Mouse (Mus musculus): ENCODE measurements around the gene Olfr798. TPM values are rescaled to one million over a fixed set of nuclear protein-coding genes. Genes with fewer than 3 reads are reported as not detected.

Gene Olfr798
- polyA plus RNA-seq (2014; fragmentation: Nextera tagmentation; extraction: Ambion mirVana): not detected in 2 replicates

- 78% methylated on average over 1 of the region's 1 CpGs for WGBS
- Histone ChIP-seq H3K9me3 (ENCODE audit: control insufficient read depth, low read length) (no peaks in the 10 kb centered on the region), H3K4me3 (ENCODE audit: low read depth, low read length) (no peak within 1 kb of the TSS), H3K27me3 (ENCODE audit: control insufficient read depth, insufficient read depth, low read length) (no peaks in the 10 kb centered on the region), H3K4me2 (no peak within 1 kb of the TSS), H3K4me1 (ENCODE audit: control insufficient read depth, insufficient read depth, low read length) (no peaks in the 10 kb centered on the region), H3K27ac (ENCODE audit: low read depth, low read length) (no peak within 1 kb of the TSS), H3K9ac (ENCODE audit: low read length) (no peak within 1 kb of the TSS), H3K36me3 (ENCODE audit: control insufficient read depth, insufficient read depth, low read length) (no peaks in the 10 kb centered on the region)
- no peak for ATAC-seq (ENCODE audit: low FRiP score)
- DNase-seq (ENCODE audit: low spot score, missing footprints): no peak
These were observed at the start of gene Olfr798 for GRCm38 (mm10) chr10:129627834-129628233. Gene Olfr798, minus strand, starts transcription at chr10:129627934.

GRCm38 (mm10) chr10:129673765-129674164 is 46.0 kb upstream of the Olfr798 start, which contains the start of gene Olfr801:
Gene Olfr801, minus strand, starts transcription at chr10:129673865.
- Histone ChIP-seq H3K9me3 (ENCODE audit: control insufficient read depth, low read length) (no peaks in the 10 kb centered on the region), H3K27me3 (ENCODE audit: control insufficient read depth, insufficient read depth, low read length) (no peaks in the 10 kb centered on the region), H3K27ac (ENCODE audit: low read depth, low read length) (no peak within 1 kb of the TSS), H3K9ac (ENCODE audit: low read length) (no peak within 1 kb of the TSS), H3K4me1 (ENCODE audit: control insufficient read depth, insufficient read depth, low read length) (no peaks in the 10 kb centered on the region), H3K4me2 (no peak within 1 kb of the TSS), H3K4me3 (ENCODE audit: low read depth, low read length) (no peak within 1 kb of the TSS), H3K36me3 (ENCODE audit: control insufficient read depth, insufficient read depth, low read length) (no peaks in the 10 kb centered on the region)
- DNase-seq (ENCODE audit: low spot score, missing footprints): no peak
- WGBS: 79% methylated on average over 1 of the region's 1 CpGs
- ATAC-seq (ENCODE audit: low FRiP score): no peak

GRCm38 (mm10) chr10:129657394-129657793 is 29.7 kb upstream of the Olfr798 start, which contains the start of gene Olfr800:
Gene Olfr800, plus strand, starts transcription at chr10:129657694.
- Histone ChIP-seq H3K27me3 (ENCODE audit: control insufficient read depth, insufficient read depth, low read length) (no peaks in the 10 kb centered on the region), H3K9ac (ENCODE audit: low read length) (no peak within 1 kb of the TSS), H3K27ac (ENCODE audit: low read depth, low read length) (no peak within 1 kb of the TSS), H3K4me2 (no peak within 1 kb of the TSS), H3K4me3 (ENCODE audit: low read depth, low read length) (no peak within 1 kb of the TSS), H3K4me1 (ENCODE audit: control insufficient read depth, insufficient read depth, low read length) (no peaks in the 10 kb centered on the region), H3K36me3 (ENCODE audit: control insufficient read depth, insufficient read depth, low read length) (no peaks in the 10 kb centered on the region), H3K9me3 (ENCODE audit: control insufficient read depth, low read length) (no peaks in the 10 kb centered on the region)
- DNase-seq (ENCODE audit: low spot score, missing footprints): no peak
- ATAC-seq (ENCODE audit: low FRiP score): no peak

- Histone ChIP-seq H3K4me2 (no peak overlapping the region), H3K4me3 (ENCODE audit: low read depth, low read length) (no peak overlapping the region)
These were observed 24.0 kb upstream of the Olfr798 start for GRCm38 (mm10) chr10:129651763-129652162.

GRCm38 (mm10) chr10:129637184-129637583 is 9.4 kb upstream of the Olfr798 start, which contains the start of gene Olfr799:
Gene Olfr799, plus strand, starts transcription at chr10:129637484.
- Histone ChIP-seq H3K9me3 (ENCODE audit: control insufficient read depth, low read length) (no peaks in the 10 kb centered on the region), H3K27ac (ENCODE audit: low read depth, low read length) (no peak within 1 kb of the TSS), H3K9ac (ENCODE audit: low read length) (no peak within 1 kb of the TSS), H3K36me3 (ENCODE audit: control insufficient read depth, insufficient read depth, low read length) (no peaks in the 10 kb centered on the region), H3K4me2 (no peak within 1 kb of the TSS), H3K4me1 (ENCODE audit: control insufficient read depth, insufficient read depth, low read length) (no peaks in the 10 kb centered on the region), H3K27me3 (ENCODE audit: control insufficient read depth, insufficient read depth, low read length) (no peaks in the 10 kb centered on the region), H3K4me3 (ENCODE audit: low read depth, low read length) (no peak within 1 kb of the TSS)
- DNase-seq (ENCODE audit: low spot score, missing footprints) (no peak), ATAC-seq (ENCODE audit: low FRiP score) (no peak)
- WGBS: 34% methylated on average over 1 of the region's 1 CpGs

More at GRCm38 (mm10) chr10:129651763-129652162, 24.0 kb upstream of the Olfr798 start:
- Histone ChIP-seq H3K4me1 (ENCODE audit: control insufficient read depth, insufficient read depth, low read length) (no peaks in the 10 kb centered on the region), H3K9me3 (ENCODE audit: control insufficient read depth, low read length) (no peaks in the 10 kb centered on the region), H3K27ac (ENCODE audit: low read depth, low read length) (no peak overlapping the region), H3K9ac (ENCODE audit: low read length) (no peak overlapping the region), H3K27me3 (ENCODE audit: control insufficient read depth, insufficient read depth, low read length) (no peaks in the 10 kb centered on the region), H3K36me3 (ENCODE audit: control insufficient read depth, insufficient read depth, low read length) (no peaks in the 10 kb centered on the region)
- WGBS: 84% methylated on average over 1 of the region's 1 CpGs
- DNase-seq (ENCODE audit: low spot score, missing footprints) (no peak), ATAC-seq (ENCODE audit: low FRiP score) (no peak)

- H3K27me3 ChIP-seq (ENCODE audit: control insufficient read depth, insufficient read depth, low read length): no peaks in the 10 kb centered on the region
- H3K4me1 ChIP-seq (ENCODE audit: control insufficient read depth, insufficient read depth, low read length): no peaks in the 10 kb centered on the region
- no peak overlapping the region for H3K4me3 ChIP-seq (ENCODE audit: low read depth, low read length)
- no peaks in the 10 kb centered on the region for H3K9me3 ChIP-seq (ENCODE audit: control insufficient read depth, low read length)
- H3K9ac ChIP-seq (ENCODE audit: low read length): no peak overlapping the region
- ATAC-seq (ENCODE audit: low FRiP score) (no peak), DNase-seq (ENCODE audit: low spot score, missing footprints) (no peak)
- H3K4me2 ChIP-seq: no peak overlapping the region
- H3K36me3 ChIP-seq (ENCODE audit: control insufficient read depth, insufficient read depth, low read length): no peaks in the 10 kb centered on the region
- no peak overlapping the region for H3K27ac ChIP-seq (ENCODE audit: low read depth, low read length)
These were observed 4.5 kb downstream of the Olfr798 start for GRCm38 (mm10) chr10:129623251-129623650.

GRCm38 (mm10) chr10:129621724-129622123 is 6.0 kb downstream of the Olfr798 start:
- Histone ChIP-seq H3K4me1 (ENCODE audit: control insufficient read depth, insufficient read depth, low read length) (no peaks in the 10 kb centered on the region), H3K4me2 (no peak overlapping the region), H3K9ac (ENCODE audit: low read length) (no peak overlapping the region), H3K4me3 (ENCODE audit: low read depth, low read length) (no peak overlapping the region), H3K27ac (ENCODE audit: low read depth, low read length) (no peak overlapping the region), H3K27me3 (ENCODE audit: control insufficient read depth, insufficient read depth, low read length) (no peaks in the 10 kb centered on the region), H3K9me3 (ENCODE audit: control insufficient read depth, low read length) (no peaks in the 10 kb centered on the region), H3K36me3 (ENCODE audit: control insufficient read depth, insufficient read depth, low read length) (no peaks in the 10 kb centered on the region)
- ATAC-seq (ENCODE audit: low FRiP score) (peak; percentile 54), DNase-seq (ENCODE audit: low spot score, missing footprints) (no peak)
- 20% methylated on average over 1 of the region's 1 CpGs for WGBS

- Histone ChIP-seq H3K4me3 (ENCODE audit: low read depth, low read length) (no peak within 1 kb of the TSS), H3K36me3 (ENCODE audit: control insufficient read depth, insufficient read depth, low read length) (no peaks in the 10 kb centered on the region), H3K9me3 (ENCODE audit: control insufficient read depth, low read length) (no peaks in the 10 kb centered on the region), H3K4me2 (no peak within 1 kb of the TSS), H3K4me1 (ENCODE audit: control insufficient read depth, insufficient read depth, low read length) (no peaks in the 10 kb centered on the region), H3K27ac (ENCODE audit: low read depth, low read length) (no peak within 1 kb of the TSS), H3K9ac (ENCODE audit: low read length) (no peak within 1 kb of the TSS), H3K27me3 (ENCODE audit: control insufficient read depth, insufficient read depth, low read length) (no peaks in the 10 kb centered on the region)
- DNase-seq (ENCODE audit: low spot score, missing footprints) (no peak), ATAC-seq (ENCODE audit: low FRiP score) (no peak)
- WGBS: 86% methylated on average over 1 of the region's 1 CpGs
These were observed 15.3 kb downstream of the Olfr798 start, which contains the start of gene Olfr796 for GRCm38 (mm10) chr10:129612470-129612869. Gene Olfr796, minus strand, starts transcription at chr10:129612570.

- H3K4me2 ChIP-seq: no peak overlapping the region
- ATAC-seq (ENCODE audit: low FRiP score): 0 out of 2 replicates have a peak, but pooled peaks have one; percentile 11
- H3K9ac ChIP-seq (ENCODE audit: low read length): no peak overlapping the region
- H3K36me3 ChIP-seq (ENCODE audit: control insufficient read depth, insufficient read depth, low read length): no peaks in the 10 kb centered on the region
- no peak overlapping the region for H3K27ac ChIP-seq (ENCODE audit: low read depth, low read length)
- H3K9me3 ChIP-seq (ENCODE audit: control insufficient read depth, low read length): no peaks in the 10 kb centered on the region
- WGBS: 63% methylated on average over 1 of the region's 1 CpGs
- no peak overlapping the region for H3K4me3 ChIP-seq (ENCODE audit: low read depth, low read length)
- no peaks in the 10 kb centered on the region for H3K27me3 ChIP-seq (ENCODE audit: control insufficient read depth, insufficient read depth, low read length)
- no peaks in the 10 kb centered on the region for H3K4me1 ChIP-seq (ENCODE audit: control insufficient read depth, insufficient read depth, low read length)
- no peak for DNase-seq (ENCODE audit: low spot score, missing footprints)
These were observed 50.7 kb downstream of the Olfr798 start for GRCm38 (mm10) chr10:129577066-129577465.
